7 mouse cellular contexts compared by ENCODE assay signal in the genomic region with DNA sequence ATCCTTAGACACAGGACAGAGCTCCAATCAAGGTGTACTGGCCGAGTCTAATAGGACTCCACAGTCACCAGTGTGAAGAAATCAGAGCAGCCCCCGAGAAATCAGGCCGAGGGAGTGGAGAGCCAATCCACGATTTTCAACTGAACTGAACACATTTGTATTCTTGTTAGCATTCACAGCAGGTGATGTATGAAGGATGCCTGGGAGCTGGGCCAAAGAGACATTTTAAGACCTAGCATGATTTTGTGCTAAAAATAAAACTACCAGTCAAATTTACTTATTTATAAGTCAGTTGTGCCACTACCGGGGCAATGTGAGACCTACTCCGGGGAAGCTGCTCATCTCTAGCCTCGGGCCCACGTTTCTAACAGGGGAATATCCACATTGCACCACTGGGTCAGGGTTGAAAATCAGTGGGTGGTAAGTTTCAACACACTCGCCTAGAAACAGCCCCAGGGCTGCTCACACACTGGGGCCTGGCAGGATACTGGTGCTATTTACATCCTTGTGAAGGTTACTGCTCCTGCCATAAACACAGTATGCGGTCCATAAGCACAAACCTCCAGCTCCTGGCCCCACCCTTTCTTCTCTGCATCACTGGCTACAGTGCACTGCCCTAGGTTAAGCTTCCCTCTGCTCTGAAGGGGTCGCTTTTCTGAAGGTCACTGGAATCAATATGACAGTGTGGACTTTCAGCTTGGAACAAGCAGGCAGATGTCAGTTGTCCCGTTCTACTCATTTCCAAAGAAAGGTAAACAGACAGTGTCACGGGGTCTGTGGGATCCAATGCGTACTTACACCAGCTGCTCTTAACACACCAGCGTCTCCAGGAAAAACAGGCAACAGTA.
DNase-seq lines count a peak whose midpoint lies in the region; ATAC-seq and TF ChIP-seq lines count a peak whose summit lies in the region.

No protein-coding gene starts in this region.

- no peak for DNase-seq in stomach, postnatal 0 days (ENCODE audit: low spot score)
- DNase-seq in liver, postnatal 0 days: peak; percentile 50
- no peak for DNase-seq in urinary bladder, postnatal 14 days (ENCODE audit: low spot score)
- no peak for DNase-seq in thymus, postnatal 4 days

- H3K36me3 ChIP-seq in stomach, embryonic 15.5 days: no peaks in the 10 kb centered on the region
- H3K36me3 ChIP-seq in stomach, postnatal 0 days (ENCODE audit: control insufficient read depth, insufficient read depth, low read length): no peaks in the 10 kb centered on the region
- H3K36me3 ChIP-seq in forebrain, embryonic 12.5 days (replicated peaks): no peaks in the 10 kb centered on the region
- no peaks in the 10 kb centered on the region for H3K36me3 ChIP-seq in kidney, embryonic 14.5 days (ENCODE audit: control insufficient read depth, insufficient read depth, low read length)
- no peaks in the 10 kb centered on the region for H3K36me3 ChIP-seq in liver, postnatal 0 days (replicated peaks; ENCODE audit: insufficient read depth, low read length)

- TF ChIP-seq EP300 in stomach, postnatal 0 days (optimal IDR thresholded peaks at IDR 0.05): no peak
- TF ChIP-seq EP300 in liver, postnatal 0 days (IDR thresholded peaks at IDR 0.05; ENCODE audit: low read depth): peak; percentile 61

- no peaks in the 10 kb centered on the region for H3K9me3 ChIP-seq in stomach, embryonic 15.5 days
- H3K9me3 ChIP-seq in stomach, postnatal 0 days (ENCODE audit: control insufficient read depth, low read length): no peaks in the 10 kb centered on the region
- H3K9me3 ChIP-seq in forebrain, embryonic 12.5 days: no peaks in the 10 kb centered on the region
- H3K9me3 ChIP-seq in kidney, embryonic 14.5 days (ENCODE audit: control insufficient read depth, low read length): no peaks in the 10 kb centered on the region
- no peaks in the 10 kb centered on the region for H3K9me3 ChIP-seq in liver, postnatal 0 days (ENCODE audit: low read length)

- no peak overlapping the region for H3K4me2 ChIP-seq in stomach, embryonic 15.5 days
- H3K4me2 ChIP-seq in stomach, postnatal 0 days (replicated peaks; ENCODE audit: low read depth): no peak overlapping the region
- H3K4me2 ChIP-seq in forebrain, embryonic 12.5 days: no peak overlapping the region
- H3K4me2 ChIP-seq in kidney, embryonic 14.5 days (replicated peaks; ENCODE audit: low read depth, low read length): no peak overlapping the region
- no peak overlapping the region for H3K4me2 ChIP-seq in liver, postnatal 0 days (ENCODE audit: low read depth, low read length)

- peak; percentile 44 for ATAC-seq in stomach, embryonic 15.5 days (ENCODE audit: insufficient read depth, low FRiP score, low read depth)
- no peak; the same call in 1 of the 2 replicates for ATAC-seq in stomach, postnatal 0 days (ENCODE audit: low FRiP score, low TSS enrichment)
- ATAC-seq in forebrain, embryonic 12.5 days (ENCODE audit: low FRiP score): 0 out of 2 replicates have a peak, but pooled peaks have one; percentile 36
- ATAC-seq in kidney, embryonic 14.5 days (ENCODE audit: low FRiP score, low TSS enrichment): peak; percentile 79
- ATAC-seq in liver, postnatal 0 days: peak; percentile 95

- H3K4me1 ChIP-seq in stomach, embryonic 15.5 days: 0 out of 2 replicates have a peak, but pooled peaks cover 7% of the 10 kb centered on the region
- 0 out of 2 replicates have a peak, but pooled peaks cover 3% of the 10 kb centered on the region for H3K4me1 ChIP-seq in stomach, postnatal 0 days (replicated peaks; ENCODE audit: control insufficient read depth, insufficient read depth)
- H3K4me1 ChIP-seq in forebrain, embryonic 12.5 days: 0 out of 2 replicates have a peak, but pooled peaks cover 7% of the 10 kb centered on the region
- no peaks in the 10 kb centered on the region for H3K4me1 ChIP-seq in kidney, embryonic 14.5 days (ENCODE audit: control insufficient read depth, insufficient read depth, low read length)
- peaks cover 18% of the 10 kb centered on the region for H3K4me1 ChIP-seq in liver, postnatal 0 days (ENCODE audit: insufficient read depth)

- TF ChIP-seq CTCF in stomach, postnatal 0 days (IDR thresholded peaks at IDR 0.05; ENCODE audit: low read depth): no peak
- TF ChIP-seq CTCF in liver, postnatal 0 days (IDR thresholded peaks at IDR 0.05; ENCODE audit: low read depth): no peak

- no peak overlapping the region for H3K27ac ChIP-seq in stomach, embryonic 15.5 days
- no peak overlapping the region for H3K27ac ChIP-seq in stomach, postnatal 0 days (replicated peaks)
- no peak overlapping the region for H3K27ac ChIP-seq in forebrain, embryonic 12.5 days
- no peak overlapping the region for H3K27ac ChIP-seq in kidney, embryonic 14.5 days (ENCODE audit: low read depth, low read length)
- H3K27ac ChIP-seq in liver, postnatal 0 days (ENCODE audit: low read depth): peak overlapping the region; percentile 91

- no peaks in the 10 kb centered on the region for H3K27me3 ChIP-seq in stomach, embryonic 15.5 days (replicated peaks)
- no peaks in the 10 kb centered on the region for H3K27me3 ChIP-seq in stomach, postnatal 0 days (ENCODE audit: control insufficient read depth, insufficient read depth, low read length)
- H3K27me3 ChIP-seq in forebrain, embryonic 12.5 days: no peaks in the 10 kb centered on the region
- no peaks in the 10 kb centered on the region for H3K27me3 ChIP-seq in kidney, embryonic 14.5 days (ENCODE audit: control insufficient read depth, insufficient read depth, low read length)
- no peaks in the 10 kb centered on the region for H3K27me3 ChIP-seq in liver, postnatal 0 days (ENCODE audit: insufficient read depth, low read length)

- H3K9ac ChIP-seq in stomach, embryonic 15.5 days: no peak overlapping the region
- no peak overlapping the region for H3K9ac ChIP-seq in stomach, postnatal 0 days (ENCODE audit: low read length)
- H3K9ac ChIP-seq in forebrain, embryonic 12.5 days: no peak overlapping the region
- H3K9ac ChIP-seq in kidney, embryonic 14.5 days (ENCODE audit: low read depth, low read length): no peak overlapping the region
- H3K9ac ChIP-seq in liver, postnatal 0 days (replicated peaks): no peak overlapping the region

- 36% methylated on average over 15 of the region's 15 CpGs for WGBS in stomach, embryonic 15.5 days
- 39% methylated on average over 15 of the region's 15 CpGs for WGBS in stomach, postnatal 0 days
- 61% methylated on average over 15 of the region's 15 CpGs for WGBS in forebrain, embryonic 12.5 days
- WGBS in kidney, embryonic 14.5 days: 17% methylated on average over 15 of the region's 15 CpGs
- 45% methylated on average over 15 of the region's 15 CpGs for WGBS in liver, postnatal 0 days (ENCODE audit: insufficient replicate concordance)

- no peak overlapping the region for H3K4me3 ChIP-seq in stomach, embryonic 15.5 days (replicated peaks)
- no peak overlapping the region for H3K4me3 ChIP-seq in stomach, postnatal 0 days (ENCODE audit: low read depth, low read length)
- H3K4me3 ChIP-seq in forebrain, embryonic 12.5 days (replicated peaks): no peak overlapping the region
- no peak overlapping the region for H3K4me3 ChIP-seq in kidney, embryonic 14.5 days (ENCODE audit: low read length)
- H3K4me3 ChIP-seq in liver, postnatal 0 days (ENCODE audit: low read depth, low read length): no peak overlapping the region
